Mouse (Mus musculus) stomach, embryonic 15.5 days (tissue): ENCODE measurements around the gene Map6. TPM values are rescaled to one million over a fixed set of nuclear protein-coding genes. Genes with fewer than 3 reads are reported as not detected.

Experiments used
- ATAC-seq: fragments of 200-750 bp; cut with Nextera tagmentation; 2 replicates; pipeline ENCODE4 v1.8.0; 2017; ENCODE audit warnings: low read depth, moderate number of reproducible peaks, moderate TSS enrichment; ENCODE audit not compliant: insufficient read depth, low FRiP score
- H3K27ac ChIP-seq: fragments of 300-500 bp; sonication (generic); 2 replicates; pipeline ENCODE4 v1.5.1; 2015; ENCODE audit warnings: mild to moderate bottlenecking, inconsistent platforms
- H3K27me3 ChIP-seq: fragments of 300-500 bp; sonication (generic); replicated peaks from 2 replicates; pipeline ENCODE4 v1.6.1; 2015; ENCODE audit warnings: inconsistent platforms
- H3K36me3 ChIP-seq: fragments of 300-500 bp; sonication (generic); 2 replicates; pipeline ENCODE4 v1.6.1; 2015; ENCODE audit warnings: inconsistent platforms
- H3K4me1 ChIP-seq: fragments of 300-500 bp; sonication (generic); 2 replicates; pipeline ENCODE4 v1.6.1; 2015; ENCODE audit warnings: inconsistent platforms
- H3K4me2 ChIP-seq: fragments of 300-500 bp; sonication (generic); 2 replicates; pipeline ENCODE4 v1.6.1; 2015; ENCODE audit warnings: mild to moderate bottlenecking, inconsistent platforms
- H3K4me3 ChIP-seq: fragments of 300-500 bp; sonication (generic); replicated peaks from 2 replicates; pipeline ENCODE4 v1.5.1; 2015; ENCODE audit warnings: inconsistent platforms
- H3K9ac ChIP-seq: fragments of 300-500 bp; sonication (generic); 2 replicates; pipeline ENCODE4 v1.6.1; 2015; ENCODE audit warnings: inconsistent platforms
- H3K9me3 ChIP-seq: fragments of 300-500 bp; sonication (generic); 2 replicates; pipeline ENCODE4 v1.6.1; 2016; ENCODE audit warnings: inconsistent platforms
- WGBS: fragments of 180-500 bp; shearing (Covaris S2); methylation state at CpG from one replicate; pipeline ENCODE4 v1.1.7; 2015; 5-methylcytosine and 5-hydroxymethylcytosine counted together
- polyA plus RNA-seq: library from polyadenylated mRNA; unstranded; fragments of >200 nt; fragmentation: Nextera tagmentation; extraction: Ambion mirVana; gene quantifications from 2 replicates; pipeline ENCODE4 v1.2.1, GENCODE M21; 2015

Map6 gene
- polyA plus RNA-seq, 1 experiment from 2014 or later = 6.7 TPM

- Histone ChIP-seq H3K36me3 (peaks cover 40% of the 10 kb centered on the region), H3K27ac (no peak overlapping the region), H3K4me3 (peak overlapping the region; percentile 68), H3K4me1 (peaks cover 33% of the 10 kb centered on the region), H3K27me3 (no peaks in the 10 kb centered on the region), H3K4me2 (peak overlapping the region; percentile 76), H3K9ac (peak overlapping the region; percentile 87), H3K9me3 (no peaks in the 10 kb centered on the region)
- ATAC-seq = no peak
- WGBS = 62% methylated on average over 9 of the region's 9 CpGs
These were observed 82.8 kb downstream of the Map6 start for GRCm38 (mm10) chr7:99349782-99350720.

DNA sequence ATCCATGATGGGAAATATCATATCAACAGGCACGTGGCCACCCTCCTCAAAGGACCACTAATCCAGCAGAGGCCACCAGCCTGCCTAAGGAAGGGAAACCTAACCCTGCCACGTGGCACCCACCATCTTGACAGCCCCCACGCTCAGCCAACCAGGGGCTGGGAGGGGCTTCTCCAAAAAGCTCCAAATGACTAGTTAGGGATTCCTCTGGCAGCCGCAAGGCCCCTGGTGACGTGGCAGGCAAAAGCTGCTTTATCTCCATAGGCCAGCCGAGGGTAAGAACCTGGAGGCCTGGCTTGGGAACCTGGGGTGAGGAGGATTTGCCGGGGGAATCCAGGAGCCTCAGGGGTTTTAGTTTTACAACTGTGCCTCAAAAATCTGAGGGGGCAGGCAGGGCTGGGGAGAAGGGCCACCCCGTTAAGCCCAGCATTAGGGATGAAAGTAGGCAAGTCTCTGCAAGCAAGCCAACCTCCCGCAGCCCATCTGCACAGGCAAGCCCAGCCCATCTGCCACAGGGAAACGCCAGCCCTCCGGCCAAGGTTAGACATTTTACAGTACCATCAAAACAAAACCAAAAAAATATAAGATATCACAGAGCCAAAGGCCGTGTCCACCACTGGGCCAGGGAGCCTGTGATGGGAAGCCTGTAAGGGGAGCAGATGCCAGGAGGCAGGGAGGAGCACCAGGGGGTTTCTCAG, 84.0 kb downstream of the Map6 start:
- 8% methylated on average over 12 of the region's 12 CpGs for WGBS
- Histone ChIP-seq H3K27ac (peak overlapping the region; percentile 93), H3K4me3 (peak overlapping the region; percentile 68), H3K27me3 (no peaks in the 10 kb centered on the region), H3K4me1 (peaks cover 43% of the 10 kb centered on the region), H3K9ac (peak overlapping the region; percentile 87), H3K9me3 (no peaks in the 10 kb centered on the region), H3K4me2 (peak overlapping the region; percentile 76), H3K36me3 (peaks cover 29% of the 10 kb centered on the region)
- no peak for ATAC-seq

- Histone ChIP-seq H3K27me3 (no peaks in the 10 kb centered on the region), H3K9me3 (no peaks in the 10 kb centered on the region), H3K36me3 (peaks cover 22% of the 10 kb centered on the region), H3K4me2 (peak overlapping the region; percentile 76), H3K27ac (peak overlapping the region; percentile 93), H3K9ac (peak overlapping the region; percentile 87), H3K4me1 (peaks cover 50% of the 10 kb centered on the region), H3K4me3 (peak overlapping the region; percentile 68)
- WGBS = 3% methylated on average over 18 of the region's 18 CpGs
- no peak for ATAC-seq
These were observed 84.7 kb downstream of the Map6 start for GRCm38 (mm10) chr7:99351802-99352517.

- H3K27me3 ChIP-seq = no peaks in the 10 kb centered on the region
- peaks cover 15% of the 10 kb centered on the region for H3K36me3 ChIP-seq
- H3K9ac ChIP-seq = peak within 1 kb of the TSS; percentile 87
- H3K27ac ChIP-seq = peak within 1 kb of the TSS; percentile 93
- H3K4me2 ChIP-seq = peak within 1 kb of the TSS; percentile 76
- 1% methylated on average over 35 of the region's 35 CpGs for WGBS
- H3K9me3 ChIP-seq = no peaks in the 10 kb centered on the region
- peaks cover 57% of the 10 kb centered on the region for H3K4me1 ChIP-seq
- ATAC-seq = peak; percentile 78
- H3K4me3 ChIP-seq = peak within 1 kb of the TSS; percentile 68
These were observed 85.5 kb downstream of the Map6 start, which contains the start of gene Serpinh1 for GRCm38 (mm10) chr7:99352526-99353400. Serpinh1 (minus strand) TSS chr7:99353239.

DNA sequence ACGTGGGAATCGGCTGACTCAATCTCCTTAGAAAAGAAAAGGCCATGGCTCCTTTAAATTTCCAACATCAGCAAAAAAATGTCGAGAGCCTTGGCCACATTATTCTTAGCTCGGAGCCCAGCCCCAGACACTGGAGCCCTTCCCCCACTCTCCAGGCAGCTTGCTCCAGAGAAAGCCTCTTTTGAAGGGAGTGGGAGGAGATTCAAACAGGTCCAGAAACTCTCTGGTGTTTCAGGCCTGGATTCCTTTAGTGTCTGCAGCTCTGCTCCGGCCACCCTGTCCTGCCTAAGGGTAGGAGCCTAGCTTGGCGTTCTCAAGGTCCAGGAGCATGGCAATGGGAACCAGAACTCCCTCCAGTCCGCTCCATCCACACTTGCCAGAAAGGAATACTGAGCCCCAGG, 88.5 kb downstream of the Map6 start:
- Histone ChIP-seq H3K9ac (no peak overlapping the region), H3K36me3 (no peaks in the 10 kb centered on the region), H3K27ac (peak overlapping the region; percentile 99), H3K9me3 (no peaks in the 10 kb centered on the region), H3K4me1 (peaks cover 57% of the 10 kb centered on the region), H3K27me3 (no peaks in the 10 kb centered on the region), H3K4me3 (peak overlapping the region; percentile 19), H3K4me2 (peak overlapping the region; percentile 51)
- ATAC-seq = peak; percentile 10; the same call in 1 of the 2 replicates
- WGBS = 9% methylated on average over 7 of the region's 7 CpGs

DNA sequence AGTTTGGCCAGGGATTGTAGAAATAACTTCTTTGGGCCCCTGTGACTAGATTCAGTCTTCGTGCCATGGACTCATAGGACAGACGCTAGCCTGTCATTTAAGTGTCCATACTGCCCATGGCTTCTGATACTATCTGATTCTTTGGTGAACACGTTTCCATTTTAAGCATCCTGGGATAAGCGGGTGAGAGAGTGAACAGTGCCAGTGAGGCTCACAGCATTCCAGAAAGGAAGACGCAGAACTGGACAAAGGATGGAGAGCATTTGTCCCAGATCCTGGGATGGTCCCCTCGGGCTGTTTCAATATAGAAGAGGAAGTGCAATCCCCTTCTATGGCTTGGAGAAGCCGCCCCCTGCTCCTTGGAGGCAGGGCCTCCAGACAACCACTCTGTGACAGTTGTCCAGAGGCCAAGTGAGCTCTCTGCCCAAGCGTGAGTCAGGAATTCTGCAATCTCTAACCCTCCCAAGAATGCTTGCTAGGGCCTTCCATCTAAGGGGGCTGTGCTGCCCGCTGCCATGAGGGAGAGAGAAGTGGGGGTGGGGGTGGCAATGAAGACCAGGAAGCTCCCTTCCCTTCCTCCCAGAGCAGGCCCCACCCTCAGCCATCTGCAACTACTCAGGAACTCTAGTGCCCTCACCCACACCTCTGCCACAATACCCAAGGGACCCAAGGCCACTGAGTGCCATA, 89.1 kb downstream of the Map6 start:
- H3K4me2 ChIP-seq = peak overlapping the region; percentile 51
- H3K9me3 ChIP-seq = no peaks in the 10 kb centered on the region
- ATAC-seq = no peak
- no peaks in the 10 kb centered on the region for H3K27me3 ChIP-seq
- no peak overlapping the region for H3K9ac ChIP-seq
- peak overlapping the region; percentile 12; the same call in 1 of the 2 replicates for H3K4me3 ChIP-seq
- no peaks in the 10 kb centered on the region for H3K36me3 ChIP-seq
- H3K27ac ChIP-seq = peak overlapping the region; percentile 99
- 23% methylated on average over 9 of the region's 9 CpGs for WGBS
- peaks cover 59% of the 10 kb centered on the region for H3K4me1 ChIP-seq

- 49% methylated on average over 7 of the region's 7 CpGs for WGBS
- H3K36me3 ChIP-seq = no peaks in the 10 kb centered on the region
- H3K4me2 ChIP-seq = peak overlapping the region; percentile 51; the same call in 1 of the 2 replicates
- no peak for ATAC-seq
- peak overlapping the region; percentile 99 for H3K27ac ChIP-seq
- no peaks in the 10 kb centered on the region for H3K9me3 ChIP-seq
- no peak overlapping the region for H3K9ac ChIP-seq
- no peaks in the 10 kb centered on the region for H3K27me3 ChIP-seq
- H3K4me3 ChIP-seq = no peak overlapping the region
- peaks cover 59% of the 10 kb centered on the region for H3K4me1 ChIP-seq
These were observed 90.0 kb downstream of the Map6 start for GRCm38 (mm10) chr7:99357201-99357600.

GRCm38 (mm10) chr7:99358371-99358770, 91.1 kb downstream of the Map6 start:
- no peaks in the 10 kb centered on the region for H3K9me3 ChIP-seq
- no peaks in the 10 kb centered on the region for H3K27me3 ChIP-seq
- no peak overlapping the region for H3K4me3 ChIP-seq
- H3K4me1 ChIP-seq = peaks cover 56% of the 10 kb centered on the region
- no peak overlapping the region for H3K4me2 ChIP-seq
- no peak overlapping the region for H3K9ac ChIP-seq
- no peak for ATAC-seq
- WGBS = 81% methylated on average over 8 of the region's 8 CpGs
- H3K36me3 ChIP-seq = no peaks in the 10 kb centered on the region
- H3K27ac ChIP-seq = no peak overlapping the region

- Histone ChIP-seq H3K36me3 (no peaks in the 10 kb centered on the region), H3K4me3 (no peak overlapping the region), H3K9me3 (no peaks in the 10 kb centered on the region), H3K9ac (no peak overlapping the region), H3K27me3 (no peaks in the 10 kb centered on the region), H3K4me1 (peaks cover 47% of the 10 kb centered on the region), H3K4me2 (peak overlapping the region; percentile 27; the same call in 1 of the 2 replicates), H3K27ac (peak overlapping the region; percentile 98)
- 19% methylated on average over 10 of the region's 10 CpGs for WGBS
- peak; percentile 95 for ATAC-seq
These were observed 93.0 kb downstream of the Map6 start for GRCm38 (mm10) chr7:99360021-99360802.
